Mouse (Mus musculus) testis, adult 2 months (tissue): ENCODE data around the gene Srarp.

Experiments
- CTCF ChIP-seq: fragments of 200-500 bp; IDR thresholded peaks from 2 replicates; pipeline ENCODE4 v1.5.1; 2012; ENCODE audit warnings: low read depth, mild to moderate bottlenecking, inconsistent platforms, low read length, moderate library complexity; ENCODE audit not compliant: control insufficient read depth, insufficient read depth, insufficient replicate concordance
- POLR2A ChIP-seq: fragments of 200-500 bp; IDR thresholded peaks from 2 replicates; pipeline ENCODE4 v1.6.1; 2012; ENCODE audit warnings: low read depth, mild to moderate bottlenecking, inconsistent platforms, low read length, moderate library complexity; ENCODE audit not compliant: control insufficient read depth

DNA sequence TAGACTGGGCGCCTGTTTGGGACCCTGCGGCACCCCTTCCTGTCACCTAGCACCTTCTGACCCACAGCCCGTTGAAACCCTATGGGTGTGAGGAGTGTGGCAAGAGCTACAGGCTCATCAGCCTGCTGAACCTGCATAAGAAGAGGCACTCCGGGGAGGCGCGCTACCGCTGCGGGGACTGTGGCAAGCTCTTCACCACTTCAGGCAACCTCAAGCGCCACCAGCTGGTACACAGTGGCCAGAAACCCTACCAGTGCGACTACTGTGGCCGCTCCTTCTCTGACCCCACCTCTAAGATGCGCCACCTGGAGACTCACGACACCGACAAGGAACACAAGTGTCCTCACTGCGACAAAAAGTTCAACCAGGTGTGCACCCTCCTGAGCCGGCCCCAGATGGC, 28.8 kb upstream of the Srarp start:
- TF ChIP-seq CTCF: no peak
- no peak for TF ChIP-seq POLR2A
